Mouse (Mus musculus) inflammation-experienced regulatory T-cells, adult 6 months (primary cell): ENCODE results near the gene Sptbn2. TPM values are rescaled to one million over a fixed set of nuclear protein-coding genes. Genes with fewer than 3 reads are reported as not detected.
A peak's percentile ranks its signal among the peaks of the same experiment; 100 is the strongest.
"Not testable (repeated sequence)": the region's sequence is repeated elsewhere in the genome, so short reads cannot be mapped to it uniquely, and the experiment has no call there.

ENCODE experiments used
- ATAC-seq: one replicate; pipeline ENCODE4 v1.8.0; 2017
- polyA plus RNA-seq, 3 experiments: library from polyadenylated mRNA; unstranded; fragments of 100-300 nt; shearing (Covaris generic); gene quantifications; one replicate each; pipeline ENCODE4 v1.2.1; 2017

The Sptbn2 gene
- polyA plus RNA-seq, 3 experiments from 2014 or later = 0.17 to 0.20 TPM; not detected in 1

DNA sequence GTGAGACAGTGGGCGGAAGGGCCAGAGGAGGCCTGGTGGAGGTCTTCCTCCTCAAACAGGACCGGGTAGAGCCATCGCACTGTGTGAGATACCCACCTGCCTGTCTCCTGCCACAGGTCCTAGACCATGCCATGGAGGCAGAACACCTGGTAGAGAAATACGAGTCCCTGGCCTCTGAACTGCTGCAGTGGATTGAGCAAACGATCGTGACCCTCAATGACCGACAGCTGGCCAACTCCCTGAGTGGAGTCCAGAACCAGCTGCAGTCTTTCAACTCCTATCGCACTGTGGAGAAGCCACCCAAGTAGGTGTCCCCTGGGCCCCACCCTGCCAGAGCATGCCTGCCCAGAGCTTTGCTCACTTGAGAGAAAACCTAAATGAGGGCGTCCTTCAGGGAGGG lies 18.2 kb downstream of the Sptbn2 start:
- ATAC-seq = no peak

- no peak for ATAC-seq
Measured at GRCm38 (mm10) chr19:4733052-4733451, 22.1 kb downstream of the Sptbn2 start.

DNA sequence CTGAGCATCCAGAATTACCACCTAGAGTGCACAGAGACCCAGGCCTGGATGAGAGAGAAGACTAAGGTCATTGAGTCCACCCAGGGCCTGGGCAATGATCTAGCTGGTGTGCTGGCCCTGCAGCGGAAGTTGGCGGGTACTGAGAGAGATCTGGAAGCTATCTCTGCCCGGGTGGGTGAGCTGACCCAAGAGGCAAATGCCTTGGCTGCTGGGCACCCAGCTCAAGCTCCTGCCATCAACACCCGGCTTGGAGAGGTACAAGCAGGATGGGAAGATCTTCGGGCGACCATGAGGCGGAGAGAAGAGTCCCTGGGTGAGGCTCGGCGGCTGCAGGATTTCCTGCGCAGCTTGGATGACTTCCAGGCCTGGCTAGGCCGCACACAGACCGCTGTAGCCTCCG lies 26.9 kb downstream of the Sptbn2 start:
- ATAC-seq = no peak

GRCm38 (mm10) chr19:4739053-4739452 lies 28.1 kb downstream of the Sptbn2 start:
- ATAC-seq = no peak

DNA sequence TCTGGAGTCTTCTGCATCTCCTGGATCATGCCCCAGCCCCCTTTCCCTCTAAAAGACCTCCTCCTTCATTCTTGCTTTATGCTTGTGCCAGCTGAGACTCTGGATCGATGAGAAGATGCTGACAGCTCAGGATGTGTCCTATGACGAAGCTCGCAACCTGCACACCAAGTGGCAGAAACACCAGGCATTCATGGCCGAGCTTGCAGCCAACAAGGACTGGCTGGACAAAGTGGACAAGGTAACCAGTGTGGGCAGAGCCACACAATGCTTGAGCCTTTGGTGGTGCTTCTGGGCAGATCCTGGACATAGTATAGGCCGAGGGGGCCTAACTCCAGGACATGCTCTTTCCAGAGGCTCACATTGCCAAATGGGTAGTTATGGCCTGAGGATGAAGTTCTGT lies 28.8 kb downstream of the Sptbn2 start:
- no peak for ATAC-seq

DNA sequence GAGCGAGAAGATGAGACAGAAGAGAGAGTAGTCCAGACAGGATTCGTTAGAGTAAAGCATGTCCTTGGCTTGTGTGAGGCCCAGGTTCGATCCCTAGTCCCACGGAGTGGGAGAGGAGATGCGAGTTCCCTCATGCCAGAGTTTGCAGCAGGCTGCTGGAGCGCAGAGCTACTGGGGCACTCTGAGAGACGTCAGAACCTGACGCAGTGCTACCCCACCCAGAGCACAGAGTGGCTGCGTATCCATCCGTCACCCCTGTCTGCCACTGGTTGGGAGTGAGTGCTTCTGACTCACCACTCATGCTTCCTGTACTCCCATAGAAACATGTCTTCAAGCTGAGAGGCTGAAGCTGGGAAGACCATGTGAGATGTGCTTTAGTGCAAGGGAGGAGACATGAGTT lies 30.5 kb downstream of the Sptbn2 start:
- no peak for ATAC-seq

DNA sequence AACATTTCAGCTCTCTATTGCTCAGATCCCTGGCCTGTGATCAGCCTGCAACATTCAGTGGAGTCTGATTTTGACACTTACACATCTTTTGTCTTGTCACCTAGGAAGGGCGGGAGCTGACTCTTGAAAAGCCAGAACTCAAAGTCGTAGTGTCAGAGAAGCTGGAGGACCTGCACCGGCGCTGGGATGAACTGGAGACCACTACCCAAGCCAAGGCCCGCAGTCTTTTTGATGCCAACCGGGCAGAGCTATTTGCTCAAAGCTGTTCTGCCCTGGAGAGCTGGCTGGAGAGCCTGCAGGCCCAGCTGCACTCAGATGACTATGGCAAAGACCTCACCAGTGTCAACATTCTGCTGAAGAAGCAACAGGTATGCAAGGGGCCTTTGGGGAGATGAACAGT lies 31.3 kb downstream of the Sptbn2 start:
- no peak for ATAC-seq

- ATAC-seq = no peak
Measured at GRCm38 (mm10) chr19:4743524-4743923, 32.6 kb downstream of the Sptbn2 start.

DNA sequence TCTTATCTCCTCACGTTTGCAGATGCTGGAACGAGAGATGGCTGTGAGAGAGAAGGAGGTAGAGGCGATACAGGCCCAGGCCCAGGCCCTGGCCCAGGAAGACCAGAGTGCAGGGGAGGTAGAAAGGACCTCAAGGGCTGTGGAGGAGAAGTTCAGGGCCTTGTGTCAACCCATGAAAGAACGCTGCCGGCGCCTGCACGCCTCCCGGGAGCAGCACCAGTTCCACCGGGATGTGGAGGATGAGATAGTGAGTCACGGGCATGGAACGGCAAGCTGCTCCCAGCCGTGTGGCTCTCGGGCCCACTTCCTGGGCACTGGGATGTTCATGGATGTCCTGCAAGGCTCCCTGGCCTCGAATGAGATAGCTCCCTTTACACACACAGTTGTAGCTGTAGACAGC lies 33.1 kb downstream of the Sptbn2 start:
- no peak for ATAC-seq

DNA sequence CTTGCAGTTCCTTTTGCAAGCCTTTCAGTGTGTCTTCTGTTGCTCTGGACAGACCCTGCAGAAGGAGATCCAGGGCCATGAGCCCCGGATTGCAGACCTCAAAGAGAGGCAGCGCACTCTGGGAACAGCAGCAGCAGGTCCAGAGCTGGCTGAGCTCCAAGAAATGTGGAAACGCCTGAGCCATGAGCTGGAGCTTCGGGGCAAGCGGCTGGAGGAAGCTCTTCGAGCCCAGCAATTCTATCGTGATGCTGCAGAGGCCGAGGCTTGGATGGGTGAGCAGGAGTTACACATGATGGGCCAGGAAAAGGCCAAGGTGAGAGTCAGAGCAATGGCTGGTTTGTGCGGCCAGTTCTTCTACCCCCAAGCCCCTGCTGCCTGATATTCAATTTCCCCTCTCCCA lies 34.1 kb downstream of the Sptbn2 start:
- no peak for ATAC-seq

DNA sequence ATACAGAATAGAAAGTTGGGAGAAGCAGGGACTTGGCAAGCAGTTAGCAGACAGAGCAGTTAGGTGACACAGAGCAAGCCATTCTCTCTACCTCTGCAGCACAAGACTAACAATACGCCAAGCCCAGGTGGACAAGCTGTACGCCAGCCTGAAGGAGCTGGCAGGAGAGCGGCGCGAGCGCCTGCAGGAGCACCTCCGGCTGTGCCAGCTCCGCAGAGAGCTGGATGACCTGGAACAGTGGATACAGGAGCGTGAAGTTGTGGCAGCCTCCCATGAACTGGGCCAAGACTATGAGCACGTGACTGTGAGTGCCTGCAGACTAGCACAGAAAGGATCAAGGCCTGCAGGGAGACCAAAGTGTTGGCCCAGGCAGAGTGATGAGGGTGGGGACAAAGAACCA lies 34.7 kb downstream of the Sptbn2 start:
- no peak for ATAC-seq

DNA sequence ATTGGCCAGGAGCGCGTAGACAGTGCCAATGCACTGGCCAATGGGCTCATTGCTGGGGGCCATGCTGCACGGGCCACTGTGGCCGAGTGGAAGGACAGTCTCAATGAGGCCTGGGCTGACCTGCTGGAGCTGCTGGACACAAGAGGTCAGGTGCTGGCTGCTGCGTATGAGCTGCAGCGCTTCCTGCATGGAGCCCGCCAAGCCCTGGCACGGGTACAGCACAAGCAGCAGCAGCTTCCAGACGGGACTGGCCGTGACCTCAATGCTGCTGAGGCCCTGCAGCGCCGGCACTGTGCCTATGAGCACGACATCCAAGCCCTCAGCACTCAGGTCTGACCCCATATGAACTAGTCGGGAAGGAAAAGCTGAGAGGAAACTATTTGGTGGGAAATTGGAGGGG lies 35.6 kb downstream of the Sptbn2 start:
- no peak for ATAC-seq

DNA sequence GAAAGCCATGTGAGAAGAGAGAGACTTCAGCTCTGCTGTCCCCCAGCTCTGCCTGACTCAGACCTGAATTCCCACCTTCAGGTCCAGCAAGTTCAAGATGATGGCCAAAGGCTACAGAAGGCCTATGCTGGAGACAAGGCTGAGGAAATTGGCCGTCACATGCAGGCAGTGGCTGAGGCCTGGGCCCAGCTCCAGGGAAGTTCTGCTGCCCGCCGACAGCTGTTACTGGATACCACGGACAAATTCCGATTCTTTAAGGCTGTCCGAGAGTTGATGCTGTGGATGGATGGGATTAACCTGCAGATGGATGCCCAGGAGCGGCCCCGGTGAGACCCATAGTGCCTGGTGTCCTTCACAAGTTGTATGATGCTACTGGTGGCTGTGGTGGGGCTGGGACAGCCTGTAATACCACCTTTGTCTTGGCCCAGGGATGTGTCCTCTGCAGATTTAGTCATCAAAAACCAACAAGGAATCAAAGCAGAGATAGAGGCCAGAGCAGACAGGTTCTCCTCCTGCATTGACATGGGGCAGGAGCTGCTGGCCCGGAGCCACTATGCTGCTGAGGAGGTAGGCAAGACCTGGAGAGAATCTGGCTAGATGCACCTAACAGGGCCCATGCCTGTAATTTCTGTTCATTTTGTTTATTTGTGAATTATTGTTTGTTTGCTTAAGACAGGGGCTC lies 36.8 kb downstream of the Sptbn2 start:
- ATAC-seq = no peak

- no peak for ATAC-seq
Measured at GRCm38 (mm10) chr19:4748493-4748892, 37.5 kb downstream of the Sptbn2 start.

DNA sequence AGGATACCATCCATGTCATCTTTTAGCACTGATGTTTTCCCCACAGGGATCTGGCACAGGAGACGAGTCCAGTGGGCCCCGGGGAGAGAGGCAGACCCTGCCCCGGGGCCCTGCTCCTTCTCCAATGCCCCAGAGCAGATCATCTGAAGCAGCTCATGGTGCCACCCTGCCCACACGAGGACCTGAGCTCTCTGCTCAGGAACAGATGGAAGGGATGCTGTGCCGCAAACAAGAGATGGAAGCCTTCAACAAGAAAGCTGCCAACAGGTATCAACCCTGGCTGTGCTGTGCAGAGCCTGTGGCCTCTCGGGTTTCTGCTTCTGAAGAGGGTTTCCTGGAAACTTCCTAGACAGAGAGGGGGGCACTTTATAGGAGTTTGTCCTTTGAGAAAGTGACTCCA lies 39.0 kb downstream of the Sptbn2 start:
- no peak for ATAC-seq

DNA sequence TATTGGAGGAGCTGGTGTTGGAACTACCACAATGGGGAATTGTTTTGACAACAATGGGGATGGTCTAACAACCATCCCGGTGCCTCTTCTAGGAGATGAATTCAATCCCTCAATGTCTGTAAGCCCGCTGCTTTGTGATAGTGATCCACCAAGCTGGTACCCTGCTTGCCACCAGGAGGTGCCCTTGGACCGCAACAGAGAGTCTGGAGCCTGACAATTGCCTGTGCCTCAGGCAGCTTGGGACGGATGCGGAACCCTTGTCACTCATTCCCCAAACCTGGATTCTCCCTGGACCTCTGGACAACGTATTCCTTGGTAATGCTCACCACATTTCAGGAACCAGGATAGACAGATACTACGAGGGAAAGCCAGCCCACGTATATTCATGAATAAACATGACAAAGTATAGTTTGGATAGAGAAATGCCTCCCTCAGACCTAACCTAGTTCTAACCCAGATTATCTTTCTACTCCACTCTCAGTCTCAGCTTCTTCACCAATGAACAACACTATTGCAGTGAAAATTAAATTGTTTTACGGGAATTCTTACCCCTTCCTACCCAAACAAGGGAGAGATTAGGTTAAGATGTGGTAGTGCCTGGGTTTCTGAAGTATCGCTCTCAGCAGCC lies 44.7 kb downstream of the Sptbn2 start:
- peak; percentile 74 for ATAC-seq

- peak; percentile 87 for ATAC-seq
Measured at GRCm38 (mm10) chr19:4756193-4756911, 45.4 kb downstream of the Sptbn2 start, which contains the start of gene Rbm4b. Gene Rbm4b, plus strand, starts transcription at chr19:4756497.

DNA sequence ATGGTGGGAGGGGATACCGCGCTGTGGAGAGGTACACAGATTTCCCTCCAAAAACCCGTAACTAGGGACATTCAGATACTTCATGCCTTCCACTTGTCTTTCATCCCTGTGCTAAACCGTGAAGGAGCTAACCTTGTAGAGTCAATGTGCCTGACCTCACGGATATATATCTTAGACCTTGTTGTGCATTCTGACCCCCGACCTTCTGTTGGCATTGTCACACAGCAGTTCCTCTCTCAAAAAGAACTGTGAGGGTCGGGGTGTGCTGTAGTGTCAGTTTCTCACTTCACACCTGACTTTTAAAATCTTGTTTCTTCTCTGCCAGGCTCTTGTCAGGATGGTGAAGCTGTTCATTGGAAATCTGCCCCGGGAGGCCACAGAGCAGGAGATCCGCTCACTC lies 46.0 kb downstream of the Sptbn2 start:
- ATAC-seq = no peak

- not testable (repeated sequence) for ATAC-seq
Measured at GRCm38 (mm10) chr19:4760544-4760943, 49.6 kb downstream of the Sptbn2 start.

GRCm38 (mm10) chr19:4762876-4763275 lies 51.9 kb downstream of the Sptbn2 start:
- no peak for ATAC-seq

GRCm38 (mm10) chr19:4767507-4768148 lies 56.7 kb downstream of the Sptbn2 start:
- no peak for ATAC-seq

DNA sequence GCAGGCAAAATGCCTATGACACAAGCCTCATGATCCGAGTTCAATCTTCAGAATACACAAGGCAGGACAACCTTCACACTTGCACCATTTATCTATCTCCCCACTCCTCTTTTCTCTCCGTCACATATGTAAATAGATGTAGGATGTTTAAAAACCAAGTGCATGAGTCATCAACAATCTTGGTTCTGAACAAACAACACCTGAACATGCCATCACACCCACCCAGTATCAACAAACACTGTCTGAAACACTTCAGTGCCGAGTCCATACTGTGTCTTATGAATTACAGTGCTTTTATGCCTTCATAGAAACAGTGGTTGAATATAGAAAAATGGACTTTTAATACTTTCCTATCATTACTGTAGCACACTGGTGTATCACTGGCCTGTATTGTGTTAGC lies 61.8 kb downstream of the Sptbn2 start:
- ATAC-seq = no peak

DNA sequence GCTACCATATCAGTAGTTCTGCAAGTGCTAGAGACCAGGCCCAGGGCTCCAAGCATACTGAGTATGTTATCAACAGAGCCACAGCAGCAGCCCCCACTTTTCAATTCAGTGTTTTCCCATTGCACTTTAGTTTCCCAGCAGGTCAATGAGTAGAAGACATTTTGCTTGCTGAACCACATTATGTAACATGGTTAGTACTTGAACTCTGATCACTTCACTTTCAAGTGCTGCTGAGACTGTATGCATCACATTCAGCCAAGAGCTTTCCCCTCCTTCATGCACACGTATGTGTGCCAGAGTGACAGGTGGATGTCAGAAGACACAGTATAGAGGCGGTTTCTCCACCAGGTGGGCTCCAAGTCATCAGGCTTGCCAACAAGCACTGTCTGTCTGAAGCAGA lies 71.9 kb downstream of the Sptbn2 start:
- ATAC-seq = no peak
